Mouse (Mus musculus): ENCODE data around the gene Hist2h2aa2. TPM values are rescaled to one million over a fixed set of nuclear protein-coding genes. Genes with fewer than 3 reads are reported as not detected.
"Not testable (repeated sequence)": the region's sequence is repeated elsewhere in the genome, so short reads cannot be mapped to it uniquely, and the experiment has no call there.

Hist2h2aa2 gene
- polyA plus RNA-seq, 1 experiment from 2014 or later = 26.6 TPM

- not testable (repeated sequence) for H3K9me3 ChIP-seq; H3K36me3 ChIP-seq (replicated peaks); DNase-seq (ENCODE audit: low spot score); H3K27me3 ChIP-seq (replicated peaks; ENCODE audit: low read depth, poor library complexity, severe bottlenecking)
- H3K27ac ChIP-seq (replicated peaks) = peak within 1 kb of the TSS; percentile 90
- peaks cover 39% of the 10 kb centered on the region for H3K4me1 ChIP-seq
- H3K4me3 ChIP-seq = peak within 1 kb of the TSS; percentile 60
- under 1% methylated on average over 30 of the region's 68 CpGs for WGBS
These were observed 902 bp downstream of the Hist2h2aa2 start, which contains the start of gene Hist2h3c2 for GRCm38 (mm10) chr3:96238954-96239793. Gene Hist2h3c2, minus strand, starts transcription at chr3:96239127.

DNA sequence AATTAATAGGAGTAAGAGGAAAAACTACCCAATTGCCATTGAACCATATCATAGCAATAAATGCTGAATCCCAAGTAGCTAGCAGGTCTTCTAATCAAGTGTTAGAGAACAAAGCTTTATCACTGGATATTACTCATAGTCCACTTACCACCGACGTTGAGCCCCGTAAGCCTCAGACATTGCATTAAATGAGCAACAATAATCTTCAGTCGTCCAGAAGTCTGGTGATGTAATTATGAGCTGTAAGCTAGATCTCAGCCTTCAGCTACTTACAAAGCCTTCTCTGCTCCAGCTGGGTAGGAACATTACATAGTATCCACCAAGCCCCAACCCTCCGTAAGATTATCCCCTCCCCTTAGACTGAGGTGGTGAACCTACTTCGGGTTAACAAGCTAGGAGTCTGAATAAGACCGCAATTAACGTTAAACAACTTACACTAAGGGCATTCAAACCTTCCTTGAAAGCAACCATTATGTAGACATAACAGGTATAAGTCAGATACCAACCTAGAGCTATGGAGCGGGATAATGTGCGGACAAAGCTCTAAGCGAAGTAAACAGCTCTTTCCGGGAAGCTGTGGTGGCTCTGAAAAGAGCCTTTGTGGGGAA is 2.1 kb downstream of the Hist2h2aa2 start:
- Histone ChIP-seq H3K4me1 (peaks cover 28% of the 10 kb centered on the region), H3K9me3 (no peaks in the 10 kb centered on the region), H3K27me3 (replicated peaks; ENCODE audit: low read depth, poor library complexity, severe bottlenecking) (no peaks in the 10 kb centered on the region), H3K4me3 (peak overlapping the region; percentile 60), H3K36me3 (replicated peaks) (no peaks in the 10 kb centered on the region), H3K27ac (replicated peaks) (peak overlapping the region; percentile 90)
- peak; percentile 50 for DNase-seq (ENCODE audit: low spot score)
- WGBS = under 1% methylated on average over 12 of the region's 12 CpGs

DNA sequence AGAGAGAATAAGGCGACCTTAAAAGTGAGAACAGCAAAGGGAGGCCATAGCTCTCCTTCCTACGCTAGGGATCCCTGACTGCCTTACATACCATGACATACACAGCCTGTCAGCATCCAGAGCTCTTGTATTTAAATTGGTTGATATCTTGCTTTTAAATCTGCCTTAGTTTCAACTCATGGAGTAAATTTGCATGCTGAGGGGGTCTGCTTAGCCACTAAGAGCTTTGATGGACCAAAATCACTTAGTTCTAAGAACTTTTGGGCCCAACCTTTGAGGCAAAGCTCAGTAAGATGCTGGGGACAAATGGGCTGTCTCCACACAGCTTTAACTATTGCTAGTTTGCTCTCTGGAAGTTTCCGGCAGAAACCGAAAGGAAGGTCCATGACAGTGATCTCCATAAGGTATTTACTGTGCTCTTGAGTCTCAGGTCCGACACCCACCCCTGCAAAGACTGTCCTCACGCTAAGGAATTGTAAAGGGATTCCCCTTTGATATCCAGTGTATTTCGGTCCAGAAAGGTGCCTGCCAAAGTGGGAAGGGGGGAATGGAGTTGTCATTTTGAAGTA is 2.7 kb downstream of the Hist2h2aa2 start:
- Histone ChIP-seq H3K4me1 (peaks cover 22% of the 10 kb centered on the region), H3K36me3 (replicated peaks) (no peaks in the 10 kb centered on the region), H3K4me3 (peak overlapping the region; percentile 60), H3K9me3 (no peaks in the 10 kb centered on the region), H3K27me3 (replicated peaks; ENCODE audit: low read depth, poor library complexity, severe bottlenecking) (no peaks in the 10 kb centered on the region), H3K27ac (replicated peaks) (peak overlapping the region; percentile 90)
- WGBS = 31% methylated on average over 7 of the region's 7 CpGs
- peak; percentile 52 for DNase-seq (ENCODE audit: low spot score)

DNA sequence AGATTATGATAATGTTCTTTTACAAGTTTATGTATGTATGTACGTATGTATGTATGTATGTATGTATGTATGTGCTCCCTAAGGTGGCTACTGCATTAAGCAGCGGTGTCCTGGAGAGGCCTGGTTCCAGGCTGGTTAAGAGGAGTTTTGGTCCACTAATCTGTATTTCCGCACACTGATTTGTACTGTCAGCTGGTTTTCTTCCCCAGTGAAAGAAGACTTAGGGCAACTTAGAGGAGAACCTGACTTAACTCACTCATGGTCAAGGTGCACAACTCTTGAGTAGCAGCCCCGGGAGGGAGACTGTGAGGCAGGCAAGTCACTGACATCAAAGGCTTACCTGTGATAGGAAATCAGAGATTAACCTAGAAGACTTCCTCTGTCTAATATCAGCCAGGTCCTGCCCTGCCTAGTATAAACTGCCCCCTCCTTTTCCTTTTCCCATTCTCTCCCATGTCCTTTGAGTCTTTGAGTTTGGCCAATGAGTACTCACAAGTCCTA is 3.2 kb downstream of the Hist2h2aa2 start:
- Histone ChIP-seq H3K4me1 (peaks cover 19% of the 10 kb centered on the region), H3K4me3 (peak overlapping the region; percentile 60), H3K27me3 (replicated peaks; ENCODE audit: low read depth, poor library complexity, severe bottlenecking) (no peaks in the 10 kb centered on the region), H3K36me3 (replicated peaks) (no peaks in the 10 kb centered on the region), H3K9me3 (no peaks in the 10 kb centered on the region), H3K27ac (replicated peaks) (peak overlapping the region; percentile 90)
- DNase-seq (ENCODE audit: low spot score) = peak; percentile 33
- WGBS = 82% methylated on average over 4 of the region's 4 CpGs

GRCm38 (mm10) chr3:96235836-96236235 is 4.2 kb downstream of the Hist2h2aa2 start:
- H3K4me1 ChIP-seq = peaks cover 16% of the 10 kb centered on the region
- H3K9me3 ChIP-seq = no peaks in the 10 kb centered on the region
- H3K36me3 ChIP-seq (replicated peaks) = no peaks in the 10 kb centered on the region
- no peak overlapping the region; the same call in 1 of the 2 replicates for H3K4me3 ChIP-seq
- no peak for DNase-seq (ENCODE audit: low spot score)
- 52% methylated on average over 3 of the region's 3 CpGs for WGBS
- no peaks in the 10 kb centered on the region for H3K27me3 ChIP-seq (replicated peaks; ENCODE audit: low read depth, poor library complexity, severe bottlenecking)
- H3K27ac ChIP-seq (replicated peaks) = no peak overlapping the region; the same call in 1 of the 2 replicates

DNA sequence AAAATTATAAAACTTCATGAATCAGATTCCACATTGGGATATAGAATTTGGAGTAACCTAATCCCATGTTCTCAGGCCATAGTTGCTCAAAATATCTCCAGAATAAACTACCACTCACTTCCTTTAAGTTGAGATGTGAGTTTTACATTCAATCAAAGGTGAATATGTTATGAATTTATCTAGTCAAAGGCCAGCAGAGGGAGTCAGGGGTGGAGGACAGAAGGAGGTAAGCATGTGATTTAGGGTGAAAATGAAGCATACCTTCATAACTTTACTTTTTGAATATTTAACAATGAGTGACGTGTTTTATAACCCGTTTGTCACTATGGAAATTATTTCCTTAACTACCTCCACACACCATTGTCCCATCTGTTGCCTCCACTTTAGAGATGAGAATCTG is 5.2 kb downstream of the Hist2h2aa2 start:
- Histone ChIP-seq H3K27ac (replicated peaks) (no peak overlapping the region), H3K4me1 (peaks cover 11% of the 10 kb centered on the region), H3K27me3 (replicated peaks; ENCODE audit: low read depth, poor library complexity, severe bottlenecking) (no peaks in the 10 kb centered on the region), H3K4me3 (no peak overlapping the region), H3K36me3 (replicated peaks) (no peaks in the 10 kb centered on the region), H3K9me3 (no peaks in the 10 kb centered on the region)
- DNase-seq (ENCODE audit: low spot score) = no peak
- WGBS = 88% methylated on average over 2 of the region's 2 CpGs

DNA sequence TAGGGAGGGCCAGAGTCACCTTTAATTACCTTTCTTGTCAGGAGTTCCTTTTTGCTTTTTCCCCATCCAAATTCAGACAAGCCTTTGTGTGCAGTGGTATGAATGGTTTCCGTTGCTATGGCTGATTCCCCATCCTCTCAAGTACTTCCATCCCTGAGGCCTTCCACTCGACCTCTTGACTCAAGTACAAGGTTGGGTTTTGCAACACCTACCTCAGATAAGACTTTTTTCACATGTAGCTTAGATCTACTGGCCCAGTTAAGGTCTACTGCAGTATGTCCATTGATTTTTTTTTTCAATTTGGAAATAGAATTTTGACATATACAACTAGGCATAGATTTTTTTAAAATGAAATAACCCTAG is 8.3 kb downstream of the Hist2h2aa2 start:
- H3K36me3 ChIP-seq (replicated peaks) = no peaks in the 10 kb centered on the region
- H3K4me3 ChIP-seq = no peak overlapping the region
- no peaks in the 10 kb centered on the region for H3K9me3 ChIP-seq
- no peak for DNase-seq (ENCODE audit: low spot score)
- 66% methylated on average over 2 of the region's 2 CpGs for WGBS
- peaks cover 12% of the 10 kb centered on the region for H3K4me1 ChIP-seq
- H3K27me3 ChIP-seq (replicated peaks; ENCODE audit: low read depth, poor library complexity, severe bottlenecking) = no peaks in the 10 kb centered on the region
- H3K27ac ChIP-seq (replicated peaks) = no peak overlapping the region

DNA sequence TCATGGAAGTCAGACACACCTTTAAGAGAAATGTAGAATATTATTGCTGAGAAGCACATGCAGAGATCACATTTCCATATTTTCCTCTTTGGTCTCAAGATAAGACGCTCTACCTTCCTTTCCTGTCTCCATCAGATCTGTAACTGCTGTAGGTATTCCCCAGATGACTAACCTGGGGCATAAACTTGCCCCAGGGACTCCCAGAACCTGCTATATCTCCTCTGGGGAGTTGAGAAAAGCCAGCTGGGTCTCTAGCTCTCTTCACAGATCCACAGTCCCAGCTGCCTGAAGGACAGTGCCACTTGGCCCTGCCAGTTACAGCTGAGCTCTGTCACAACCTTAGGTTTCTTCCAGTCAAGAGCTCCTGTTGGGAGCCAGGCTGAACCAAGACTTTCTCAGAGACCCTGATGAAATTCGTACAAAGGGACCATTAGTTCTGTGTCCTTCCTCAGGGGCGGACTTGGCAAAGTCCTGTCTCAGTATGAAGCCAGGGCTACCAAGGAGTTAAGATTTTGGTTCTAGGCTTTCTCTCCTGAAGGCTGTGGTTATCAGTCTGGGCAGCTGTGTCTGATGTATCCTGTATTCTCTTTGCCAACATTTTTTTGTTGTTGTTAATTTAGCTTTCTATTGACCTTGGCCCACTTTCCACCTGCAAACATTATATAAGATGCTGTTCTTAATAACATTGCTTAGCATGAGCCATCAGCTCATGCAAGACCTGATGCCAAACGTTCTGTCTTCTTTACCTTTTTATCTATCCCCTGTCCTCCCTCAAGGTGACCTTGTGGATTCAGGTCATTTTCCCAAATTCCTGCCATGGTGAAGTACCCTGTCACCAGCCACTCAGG is 8.9 kb downstream of the Hist2h2aa2 start:
- no peak overlapping the region for H3K4me3 ChIP-seq
- DNase-seq (ENCODE audit: low spot score) = no peak
- H3K27ac ChIP-seq (replicated peaks) = no peak overlapping the region
- WGBS = 75% methylated on average over 4 of the region's 4 CpGs
- peaks cover 17% of the 10 kb centered on the region for H3K4me1 ChIP-seq
- no peaks in the 10 kb centered on the region for H3K36me3 ChIP-seq (replicated peaks)
- no peaks in the 10 kb centered on the region for H3K27me3 ChIP-seq (replicated peaks; ENCODE audit: low read depth, poor library complexity, severe bottlenecking)
- H3K9me3 ChIP-seq = no peaks in the 10 kb centered on the region

GRCm38 (mm10) chr3:96230404-96230803 is 9.7 kb downstream of the Hist2h2aa2 start:
- no peaks in the 10 kb centered on the region for H3K27me3 ChIP-seq (replicated peaks; ENCODE audit: low read depth, poor library complexity, severe bottlenecking)
- no peak for DNase-seq (ENCODE audit: low spot score)
- no peaks in the 10 kb centered on the region for H3K36me3 ChIP-seq (replicated peaks)
- H3K27ac ChIP-seq (replicated peaks) = no peak overlapping the region
- H3K4me1 ChIP-seq = peaks cover 22% of the 10 kb centered on the region
- WGBS = 74% methylated on average over 2 of the region's 2 CpGs
- no peaks in the 10 kb centered on the region for H3K9me3 ChIP-seq
- no peak overlapping the region for H3K4me3 ChIP-seq

- no peak for DNase-seq (ENCODE audit: low spot score)
- no peaks in the 10 kb centered on the region for H3K27me3 ChIP-seq (replicated peaks; ENCODE audit: low read depth, poor library complexity, severe bottlenecking)
- WGBS = 73% methylated on average over 2 of the region's 2 CpGs
- H3K4me3 ChIP-seq = no peak overlapping the region
- no peaks in the 10 kb centered on the region for H3K36me3 ChIP-seq (replicated peaks)
- peaks cover 27% of the 10 kb centered on the region for H3K4me1 ChIP-seq
- H3K9me3 ChIP-seq = no peaks in the 10 kb centered on the region
- H3K27ac ChIP-seq (replicated peaks) = no peak overlapping the region
These were observed 11.2 kb downstream of the Hist2h2aa2 start for GRCm38 (mm10) chr3:96228828-96229227.

DNA sequence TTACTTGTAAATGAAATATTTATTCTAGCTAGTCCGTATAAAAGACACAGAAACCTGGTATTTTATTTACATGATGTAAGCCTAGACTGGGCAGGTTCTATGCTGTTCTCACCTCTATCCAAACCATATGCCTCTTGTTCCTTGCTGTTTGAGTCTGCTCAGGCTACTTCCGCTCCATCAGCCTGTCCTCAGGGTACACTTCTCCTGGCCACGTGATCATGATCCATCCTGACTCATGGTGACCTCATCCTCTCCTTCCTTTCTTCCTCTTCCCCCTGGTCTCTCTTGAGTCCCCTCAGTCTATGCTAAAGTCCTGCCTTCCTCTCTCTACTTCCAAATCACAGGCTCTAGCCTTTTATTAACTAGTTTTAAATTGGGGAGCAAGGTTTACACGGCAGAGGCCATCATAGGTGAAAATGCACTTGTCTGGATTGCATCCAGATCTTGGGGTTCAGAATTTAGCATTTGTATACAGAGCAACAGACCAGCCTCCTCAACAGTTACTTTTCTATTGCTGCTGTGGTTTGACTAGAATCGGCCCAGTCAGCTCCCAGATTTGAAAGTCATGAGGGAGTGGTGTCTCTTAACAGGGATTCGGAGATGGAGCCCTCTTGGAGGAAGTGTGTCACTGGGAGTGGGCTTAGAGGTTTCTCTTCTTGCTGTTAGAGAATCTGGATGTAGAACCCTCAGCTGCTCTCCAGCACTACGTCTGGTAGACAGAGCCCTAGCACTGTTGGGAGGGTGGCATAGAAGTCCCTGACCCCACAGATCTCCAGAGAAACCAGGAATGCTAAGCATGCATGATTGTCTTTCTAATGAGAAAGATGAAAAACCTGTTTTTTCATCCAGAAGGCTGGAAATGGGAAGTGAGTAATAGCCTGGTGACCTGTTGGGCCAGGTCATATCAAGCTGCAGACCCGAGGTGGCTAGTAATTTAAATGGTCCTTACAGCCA is 13.1 kb downstream of the Hist2h2aa2 start:
- H3K4me3 ChIP-seq = no peak overlapping the region
- no peak for DNase-seq (ENCODE audit: low spot score)
- no peaks in the 10 kb centered on the region for H3K9me3 ChIP-seq
- H3K4me1 ChIP-seq = peaks cover 44% of the 10 kb centered on the region
- peak overlapping the region; percentile 30 for H3K27ac ChIP-seq (replicated peaks)
- no peaks in the 10 kb centered on the region for H3K36me3 ChIP-seq (replicated peaks)
- WGBS = 69% methylated on average over 8 of the region's 8 CpGs
- no peaks in the 10 kb centered on the region for H3K27me3 ChIP-seq (replicated peaks; ENCODE audit: low read depth, poor library complexity, severe bottlenecking)
